Mouse (Mus musculus): ENCODE data around the gene Ccdc120. TPM values are rescaled to one million over a fixed set of nuclear protein-coding genes. Genes with fewer than 3 reads are reported as not detected.

Ccdc120 gene
- polyA plus RNA-seq, 1 experiment from 2014 or later = 65.0 TPM

GRCm38 (mm10) chrX:7740082-7740819 is 10.5 kb downstream of the Ccdc120 start:
- no peak for ATAC-seq (ENCODE audit: low FRiP score)
- no peak overlapping the region for H3K9ac ChIP-seq
- DNase-seq (ENCODE audit: low spot score) = no peak
- no peak overlapping the region for H3K27ac ChIP-seq
- H3K36me3 ChIP-seq (replicated peaks; ENCODE audit: control insufficient read depth, insufficient read depth) = peaks cover 9% of the 10 kb centered on the region; the same call in 1 of the 2 replicates
- no peaks in the 10 kb centered on the region for H3K4me1 ChIP-seq (replicated peaks; ENCODE audit: control insufficient read depth, insufficient read depth, low read length)
- no peaks in the 10 kb centered on the region for H3K9me3 ChIP-seq (ENCODE audit: control insufficient read depth, low read length)
- no peaks in the 10 kb centered on the region for H3K27me3 ChIP-seq (ENCODE audit: control insufficient read depth, insufficient read depth, low read length)
- 81% methylated on average over 10 of the region's 10 CpGs for WGBS
- no peak overlapping the region for H3K4me3 ChIP-seq (replicated peaks; ENCODE audit: low read length)
- H3K4me2 ChIP-seq (replicated peaks) = no peak overlapping the region

- Histone ChIP-seq H3K9ac (no peak overlapping the region), H3K9me3 (ENCODE audit: control insufficient read depth, low read length) (no peaks in the 10 kb centered on the region), H3K27me3 (ENCODE audit: control insufficient read depth, insufficient read depth, low read length) (no peaks in the 10 kb centered on the region), H3K4me3 (replicated peaks; ENCODE audit: low read length) (no peak overlapping the region), H3K36me3 (replicated peaks; ENCODE audit: control insufficient read depth, insufficient read depth) (peaks cover 16% of the 10 kb centered on the region; the same call in 1 of the 2 replicates), H3K4me1 (replicated peaks; ENCODE audit: control insufficient read depth, insufficient read depth, low read length) (no peaks in the 10 kb centered on the region), H3K4me2 (replicated peaks) (no peak overlapping the region), H3K27ac (no peak overlapping the region)
- ATAC-seq (ENCODE audit: low FRiP score) = no peak
- 72% methylated on average over 14 of the region's 14 CpGs for WGBS
- no peak for DNase-seq (ENCODE audit: low spot score)
These were observed 11.2 kb downstream of the Ccdc120 start for GRCm38 (mm10) chrX:7739336-7740081.

GRCm38 (mm10) chrX:7733571-7734156 is 17.0 kb downstream of the Ccdc120 start:
- Histone ChIP-seq H3K27me3 (ENCODE audit: control insufficient read depth, insufficient read depth, low read length) (no peaks in the 10 kb centered on the region), H3K9ac (no peak overlapping the region), H3K4me1 (replicated peaks; ENCODE audit: control insufficient read depth, insufficient read depth, low read length) (peaks cover 3% of the 10 kb centered on the region; the same call in 1 of the 2 replicates), H3K36me3 (replicated peaks; ENCODE audit: control insufficient read depth, insufficient read depth) (peaks cover 19% of the 10 kb centered on the region), H3K4me2 (replicated peaks) (no peak overlapping the region), H3K27ac (no peak overlapping the region), H3K4me3 (replicated peaks; ENCODE audit: low read length) (no peak overlapping the region), H3K9me3 (ENCODE audit: control insufficient read depth, low read length) (no peaks in the 10 kb centered on the region)
- DNase-seq (ENCODE audit: low spot score) (peak; percentile 27), ATAC-seq (ENCODE audit: low FRiP score) (no peak)
- WGBS = 39% methylated on average over 26 of the region's 26 CpGs

GRCm38 (mm10) chrX:7728922-7729265 is 21.8 kb downstream of the Ccdc120 start:
- DNase-seq (ENCODE audit: low spot score) = no peak
- WGBS = 36% methylated on average over 4 of the region's 4 CpGs
- peaks cover 3% of the 10 kb centered on the region; the same call in 1 of the 2 replicates for H3K4me1 ChIP-seq (replicated peaks; ENCODE audit: control insufficient read depth, insufficient read depth, low read length)
- peak overlapping the region; percentile 51 for H3K4me2 ChIP-seq (replicated peaks)
- no peaks in the 10 kb centered on the region for H3K9me3 ChIP-seq (ENCODE audit: control insufficient read depth, low read length)
- ATAC-seq (ENCODE audit: low FRiP score) = no peak
- peak overlapping the region; percentile 56 for H3K9ac ChIP-seq
- peak overlapping the region; percentile 39 for H3K4me3 ChIP-seq (replicated peaks; ENCODE audit: low read length)
- no peaks in the 10 kb centered on the region for H3K27me3 ChIP-seq (ENCODE audit: control insufficient read depth, insufficient read depth, low read length)
- peaks cover 5% of the 10 kb centered on the region for H3K36me3 ChIP-seq (replicated peaks; ENCODE audit: control insufficient read depth, insufficient read depth)
- H3K27ac ChIP-seq = peak overlapping the region; percentile 73; the same call in 1 of the 2 replicates

GRCm38 (mm10) chrX:7728215-7728921 is 22.3 kb downstream of the Ccdc120 start, which contains the start of gene Praf2:
Praf2 (plus strand) TSS chrX:7728439.
- Histone ChIP-seq H3K27me3 (ENCODE audit: control insufficient read depth, insufficient read depth, low read length) (no peaks in the 10 kb centered on the region), H3K27ac (peak within 1 kb of the TSS; percentile 73), H3K36me3 (replicated peaks; ENCODE audit: control insufficient read depth, insufficient read depth) (peaks cover 5% of the 10 kb centered on the region), H3K4me2 (replicated peaks) (peak within 1 kb of the TSS; percentile 51), H3K9me3 (ENCODE audit: control insufficient read depth, low read length) (no peaks in the 10 kb centered on the region), H3K9ac (peak within 1 kb of the TSS; percentile 56), H3K4me1 (replicated peaks; ENCODE audit: control insufficient read depth, insufficient read depth, low read length) (peaks cover 3% of the 10 kb centered on the region; the same call in 1 of the 2 replicates), H3K4me3 (replicated peaks; ENCODE audit: low read length) (peak within 1 kb of the TSS; percentile 39)
- ATAC-seq (ENCODE audit: low FRiP score) (peak; percentile 94), DNase-seq (ENCODE audit: low spot score) (peak; percentile 78)
- 18% methylated on average over 42 of the region's 42 CpGs for WGBS

- Histone ChIP-seq H3K4me1 (replicated peaks; ENCODE audit: control insufficient read depth, insufficient read depth, low read length) (peaks cover 3% of the 10 kb centered on the region; the same call in 1 of the 2 replicates), H3K27me3 (ENCODE audit: control insufficient read depth, insufficient read depth, low read length) (no peaks in the 10 kb centered on the region), H3K4me2 (replicated peaks) (no peak overlapping the region), H3K4me3 (replicated peaks; ENCODE audit: low read length) (no peak overlapping the region), H3K9ac (no peak overlapping the region), H3K36me3 (replicated peaks; ENCODE audit: control insufficient read depth, insufficient read depth) (peaks cover 5% of the 10 kb centered on the region; the same call in 1 of the 2 replicates), H3K27ac (no peak overlapping the region), H3K9me3 (ENCODE audit: control insufficient read depth, low read length) (no peaks in the 10 kb centered on the region)
- ATAC-seq (ENCODE audit: low FRiP score) (no peak), DNase-seq (ENCODE audit: low spot score) (no peak)
- 95% methylated on average over 13 of the region's 13 CpGs for WGBS
These were observed 23.5 kb downstream of the Ccdc120 start for GRCm38 (mm10) chrX:7727176-7727575.

- no peak for ATAC-seq (ENCODE audit: low FRiP score)
- Histone ChIP-seq H3K4me1 (replicated peaks; ENCODE audit: control insufficient read depth, insufficient read depth, low read length) (peaks cover 3% of the 10 kb centered on the region; the same call in 1 of the 2 replicates), H3K27me3 (ENCODE audit: control insufficient read depth, insufficient read depth, low read length) (no peaks in the 10 kb centered on the region), H3K36me3 (replicated peaks; ENCODE audit: control insufficient read depth, insufficient read depth) (peaks cover 5% of the 10 kb centered on the region; the same call in 1 of the 2 replicates), H3K4me2 (replicated peaks) (no peak overlapping the region), H3K9me3 (ENCODE audit: control insufficient read depth, low read length) (no peaks in the 10 kb centered on the region), H3K27ac (no peak overlapping the region), H3K4me3 (replicated peaks; ENCODE audit: low read length) (no peak overlapping the region), H3K9ac (no peak overlapping the region)
- 92% methylated on average over 12 of the region's 12 CpGs for WGBS
- DNase-seq (ENCODE audit: low spot score) = no peak
These were observed 24.9 kb downstream of the Ccdc120 start for GRCm38 (mm10) chrX:7725841-7726240.

GRCm38 (mm10) chrX:7724135-7724534 is 26.6 kb downstream of the Ccdc120 start:
- WGBS = 83% methylated on average over 7 of the region's 7 CpGs
- no peaks in the 10 kb centered on the region for H3K9me3 ChIP-seq (ENCODE audit: control insufficient read depth, low read length)
- H3K4me2 ChIP-seq (replicated peaks) = no peak overlapping the region
- no peak overlapping the region for H3K4me3 ChIP-seq (replicated peaks; ENCODE audit: low read length)
- H3K4me1 ChIP-seq (replicated peaks; ENCODE audit: control insufficient read depth, insufficient read depth, low read length) = 0 out of 2 replicates have a peak, but pooled peaks cover under 1% of the 10 kb centered on the region
- no peak for ATAC-seq (ENCODE audit: low FRiP score)
- H3K27me3 ChIP-seq (ENCODE audit: control insufficient read depth, insufficient read depth, low read length) = no peaks in the 10 kb centered on the region
- no peak overlapping the region for H3K27ac ChIP-seq
- peaks cover 5% of the 10 kb centered on the region; the same call in 1 of the 2 replicates for H3K36me3 ChIP-seq (replicated peaks; ENCODE audit: control insufficient read depth, insufficient read depth)
- no peak for DNase-seq (ENCODE audit: low spot score)
- no peak overlapping the region for H3K9ac ChIP-seq
